Mouse (Mus musculus) heart, embryonic 15.5 days (tissue): ENCODE measurements around the gene Chad. TPM values are rescaled to one million over a fixed set of nuclear protein-coding genes. Genes with fewer than 3 reads are reported as not detected.
A peak's percentile ranks its signal among the peaks of the same experiment; 100 is the strongest.

Source experiments
- ATAC-seq: fragments of 200-750 bp; cut with Nextera tagmentation; replicated peaks from 2 replicates; pipeline ENCODE4 v1.8.0; 2017; ENCODE audit warnings: low read depth, moderate TSS enrichment; ENCODE audit not compliant: insufficient number of reproducible peaks, insufficient read depth, low FRiP score
- H3K27ac ChIP-seq: fragments of 300-500 bp; sonication (generic); 2 replicates; pipeline ENCODE4 v1.5.1; 2015; ENCODE audit warnings: mild to moderate bottlenecking, inconsistent platforms
- H3K27me3 ChIP-seq: fragments of 300-500 bp; sonication (generic); 2 replicates; pipeline ENCODE4 v1.6.1; 2015; ENCODE audit warnings: inconsistent platforms
- H3K36me3 ChIP-seq: fragments of 300-500 bp; sonication (generic); 2 replicates; pipeline ENCODE4 v1.6.1; 2015; ENCODE audit warnings: mild to moderate bottlenecking, inconsistent platforms
- H3K4me1 ChIP-seq: fragments of 300-500 bp; sonication (generic); replicated peaks from 2 replicates; pipeline ENCODE4 v1.6.1; 2015; ENCODE audit warnings: inconsistent platforms
- H3K4me2 ChIP-seq: fragments of 300-500 bp; sonication (generic); 2 replicates; pipeline ENCODE4 v1.6.1; 2015; ENCODE audit warnings: inconsistent platforms, mild to moderate bottlenecking, moderate library complexity
- H3K4me3 ChIP-seq: fragments of 300-500 bp; sonication (generic); 2 replicates; pipeline ENCODE4 v1.5.1; 2015; ENCODE audit warnings: mild to moderate bottlenecking, inconsistent platforms
- H3K9ac ChIP-seq: fragments of 300-500 bp; sonication (generic); 2 replicates; pipeline ENCODE4 v1.6.1; 2015; ENCODE audit warnings: mild to moderate bottlenecking, inconsistent platforms
- H3K9me3 ChIP-seq: fragments of 300-500 bp; sonication (generic); replicated peaks from 2 replicates; pipeline ENCODE4 v1.6.1; 2016; ENCODE audit warnings: inconsistent platforms
- WGBS: fragments of 180-500 bp; shearing (Covaris S2); methylation state at CpG from one replicate; pipeline ENCODE4 v1.1.7; 2015; ENCODE audit warnings: mixed read lengths; 5-methylcytosine and 5-hydroxymethylcytosine counted together
- polyA plus RNA-seq: library from polyadenylated mRNA; unstranded; fragments of >200 nt; fragmentation: Nextera tagmentation; extraction: Ambion mirVana; gene quantifications from 2 replicates; pipeline ENCODE4 v1.2.1, GENCODE M21; 2015

The Chad gene
- polyA plus RNA-seq: 0.57 and 1.5 TPM in 2 replicates

DNA sequence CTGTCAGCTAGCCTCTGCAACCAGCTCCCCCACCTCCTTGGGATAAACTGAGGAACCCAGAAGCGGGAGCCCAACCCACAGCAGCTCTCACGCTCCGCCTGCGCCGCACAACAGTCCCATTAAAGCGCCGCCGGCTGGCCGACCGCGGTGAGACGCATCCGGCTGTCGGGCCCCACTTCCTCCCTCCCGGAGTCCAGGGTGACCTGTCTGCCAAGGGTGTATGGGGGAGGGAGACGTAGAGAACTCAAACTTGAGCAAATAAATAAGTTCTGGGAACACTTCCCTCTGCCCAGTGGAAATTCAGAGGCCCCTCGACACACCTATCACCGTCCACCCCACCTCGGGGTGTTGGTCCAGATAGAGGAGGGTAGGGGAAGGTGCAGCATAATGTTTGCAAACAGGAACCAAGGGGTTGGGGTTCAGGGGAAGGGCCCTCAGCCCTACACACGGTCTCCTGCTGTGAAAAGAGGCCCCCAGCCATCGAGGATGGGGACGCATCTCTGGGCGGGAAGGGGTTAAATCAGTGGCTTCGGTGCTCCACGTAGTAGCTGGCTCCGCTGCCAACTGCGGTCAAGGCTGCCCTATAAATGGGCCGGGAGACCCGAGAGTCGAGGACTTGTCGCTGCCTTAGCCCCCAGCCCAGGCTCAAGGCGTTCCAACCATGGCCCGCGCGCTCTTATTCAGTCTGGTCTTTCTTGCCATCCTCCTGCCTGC lies at the start of gene Chad:
TSS of gene Chad (plus strand) at position 611 of the 714 bp plus-strand sequence.
- H3K27ac ChIP-seq: no peak within 1 kb of the TSS
- ATAC-seq: 0 out of 2 replicates have a peak, but pooled peaks have one; percentile 23
- peaks cover 20% of the 10 kb centered on the region; the same call in 1 of the 2 replicates for H3K27me3 ChIP-seq

DNA sequence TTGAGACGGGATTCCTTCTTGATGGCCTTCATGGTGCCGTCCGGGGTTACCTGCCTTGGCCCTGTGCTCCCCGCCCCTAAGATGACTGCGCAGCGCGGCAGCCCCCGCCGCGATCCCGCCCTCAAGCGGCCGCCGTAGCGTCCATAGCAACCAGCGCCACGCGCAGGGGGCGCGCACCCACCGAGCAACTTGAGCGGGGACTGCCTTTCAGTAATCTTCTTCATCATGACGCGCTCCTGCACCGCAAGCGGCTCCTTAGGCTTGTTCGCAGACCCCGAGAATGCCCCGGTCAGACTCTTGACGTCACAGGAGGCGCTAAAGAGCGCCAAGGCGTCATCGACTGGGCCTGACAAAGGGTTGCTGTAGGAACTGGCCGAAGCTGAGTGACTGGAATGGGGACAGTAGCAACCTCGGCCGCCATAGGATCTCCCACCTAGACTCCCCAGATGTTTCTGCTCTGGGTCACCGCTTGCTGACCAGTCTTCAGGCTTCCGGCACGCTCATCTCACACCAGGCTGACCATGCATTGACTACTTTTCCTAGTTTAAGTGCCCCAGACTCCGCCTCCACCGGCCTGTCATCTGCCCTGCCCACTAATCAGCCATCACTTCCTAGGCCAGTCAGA lies 43.5 kb upstream of the Chad start, which contains the start of gene Mycbpap:
TSS of gene Mycbpap (minus strand) at position 524 of the 625 bp plus-strand sequence.
- H3K4me1 ChIP-seq: peaks cover 24% of the 10 kb centered on the region
- peak; percentile 61; the same call in 1 of the 2 replicates for ATAC-seq
- H3K4me2 ChIP-seq: peak within 1 kb of the TSS; percentile 93
- H3K27ac ChIP-seq: peak within 1 kb of the TSS; percentile 50
- H3K9me3 ChIP-seq: no peaks in the 10 kb centered on the region
- no peaks in the 10 kb centered on the region for H3K36me3 ChIP-seq
- peak within 1 kb of the TSS; percentile 61 for H3K4me3 ChIP-seq
- under 1% methylated on average over 42 of the region's 42 CpGs for WGBS
- H3K9ac ChIP-seq: peak within 1 kb of the TSS; percentile 58
- no peaks in the 10 kb centered on the region for H3K27me3 ChIP-seq

More for the DNA sequence above, at the start of gene Chad:
- Histone ChIP-seq H3K4me1 (peaks cover 16% of the 10 kb centered on the region), H3K9me3 (no peaks in the 10 kb centered on the region), H3K4me3 (peak within 1 kb of the TSS; percentile 39), H3K36me3 (no peaks in the 10 kb centered on the region; the same call in 1 of the 2 replicates), H3K9ac (peak within 1 kb of the TSS; percentile 26), H3K4me2 (peak within 1 kb of the TSS; percentile 62)
- whole genome bisulfite sequencing: 4% methylated on average over 35 of the region's 35 CpGs

DNA sequence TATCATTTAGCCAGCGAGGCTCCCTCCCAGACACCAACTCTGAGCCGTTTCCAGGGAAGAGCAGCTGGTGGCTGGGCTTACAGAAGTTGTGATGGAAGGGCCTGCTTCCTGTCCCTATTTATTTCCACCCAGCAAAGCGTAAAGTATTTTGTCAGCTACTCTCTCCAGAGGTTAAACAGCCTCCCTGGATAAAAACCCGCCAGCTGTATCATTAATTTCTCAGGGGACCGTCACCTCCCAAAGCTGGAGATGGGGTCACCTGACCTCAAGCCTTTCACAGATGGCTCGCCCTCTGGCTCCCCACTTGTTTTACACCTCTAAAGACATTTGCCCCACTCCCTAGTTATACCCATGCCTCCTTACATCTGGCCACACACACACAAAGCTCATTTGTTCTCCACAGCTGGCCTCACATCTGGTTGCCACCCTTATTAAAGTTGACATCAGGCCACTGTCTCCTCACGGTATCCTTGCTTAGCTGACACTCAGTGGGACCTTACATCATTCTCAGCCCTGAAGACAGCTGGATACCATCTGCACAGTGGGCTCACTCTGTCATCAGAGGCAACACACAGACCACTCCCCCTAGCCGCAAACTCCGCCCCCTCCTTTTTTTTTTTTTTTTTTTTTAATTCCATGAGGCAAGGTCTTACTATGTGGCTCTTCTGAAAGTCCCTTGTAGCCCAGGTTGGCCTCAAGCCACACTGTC lies 38.5 kb upstream of the Chad start:
- Histone ChIP-seq H3K27me3 (no peaks in the 10 kb centered on the region), H3K9ac (no peak overlapping the region), H3K36me3 (no peaks in the 10 kb centered on the region), H3K9me3 (no peaks in the 10 kb centered on the region), H3K4me1 (peaks cover 15% of the 10 kb centered on the region), H3K4me2 (no peak overlapping the region), H3K27ac (no peak overlapping the region), H3K4me3 (no peak overlapping the region)
- no peak for ATAC-seq
- WGBS: 54% methylated on average over 9 of the region's 9 CpGs

DNA sequence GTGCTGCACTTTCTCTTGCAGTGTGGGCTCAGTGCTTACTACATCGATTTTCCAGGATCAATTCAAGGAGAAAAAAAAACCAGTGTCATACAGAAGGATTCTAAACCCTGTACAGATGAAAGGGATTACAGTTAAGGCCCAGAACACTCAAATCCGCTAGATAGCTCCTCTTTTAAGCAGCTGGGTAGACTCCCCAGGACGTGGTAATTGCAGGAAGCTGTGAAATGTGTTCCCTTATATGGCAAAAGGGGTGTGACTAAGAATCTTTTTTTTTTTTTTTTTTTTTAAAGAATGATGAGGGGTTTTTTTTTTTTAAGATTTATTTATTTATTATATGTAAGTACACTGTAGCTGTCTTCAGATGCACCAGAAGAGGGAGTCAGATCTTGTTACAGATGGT lies 36.0 kb upstream of the Chad start:
- H3K4me3 ChIP-seq: no peak overlapping the region
- 58% methylated on average over 3 of the region's 3 CpGs for WGBS
- no peaks in the 10 kb centered on the region for H3K36me3 ChIP-seq
- no peak overlapping the region for H3K9ac ChIP-seq
- H3K27me3 ChIP-seq: no peaks in the 10 kb centered on the region
- no peak overlapping the region for H3K4me2 ChIP-seq
- no peaks in the 10 kb centered on the region for H3K9me3 ChIP-seq
- ATAC-seq: no peak
- H3K4me1 ChIP-seq: no peaks in the 10 kb centered on the region; the same call in 1 of the 2 replicates
- H3K27ac ChIP-seq: no peak overlapping the region

DNA sequence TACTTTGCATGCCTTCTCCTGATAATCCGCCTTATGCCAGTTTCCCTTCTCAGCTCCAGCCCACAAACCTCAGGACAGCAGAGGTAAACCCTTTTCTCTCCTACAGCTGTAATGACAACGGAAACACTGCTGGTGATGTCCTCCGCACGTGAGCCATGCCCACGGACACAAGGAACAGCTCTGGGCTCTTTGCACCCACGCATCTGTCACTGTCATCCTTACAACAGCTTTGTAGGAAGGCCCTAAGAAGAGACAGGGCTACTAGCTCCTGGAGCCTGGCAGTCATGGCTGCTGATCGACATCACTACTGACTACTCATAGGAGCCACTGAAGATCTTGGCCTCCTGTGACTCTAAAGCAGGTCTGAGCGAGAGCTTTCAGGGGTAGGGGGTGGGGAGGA lies 31.7 kb upstream of the Chad start:
- H3K27me3 ChIP-seq: no peaks in the 10 kb centered on the region
- no peak for ATAC-seq
- H3K27ac ChIP-seq: no peak overlapping the region
- no peak overlapping the region for H3K4me2 ChIP-seq
- WGBS: 72% methylated on average over 8 of the region's 8 CpGs
- no peak overlapping the region for H3K4me3 ChIP-seq
- no peaks in the 10 kb centered on the region for H3K9me3 ChIP-seq
- H3K9ac ChIP-seq: no peak overlapping the region
- H3K4me1 ChIP-seq: no peaks in the 10 kb centered on the region
- H3K36me3 ChIP-seq: no peaks in the 10 kb centered on the region

DNA sequence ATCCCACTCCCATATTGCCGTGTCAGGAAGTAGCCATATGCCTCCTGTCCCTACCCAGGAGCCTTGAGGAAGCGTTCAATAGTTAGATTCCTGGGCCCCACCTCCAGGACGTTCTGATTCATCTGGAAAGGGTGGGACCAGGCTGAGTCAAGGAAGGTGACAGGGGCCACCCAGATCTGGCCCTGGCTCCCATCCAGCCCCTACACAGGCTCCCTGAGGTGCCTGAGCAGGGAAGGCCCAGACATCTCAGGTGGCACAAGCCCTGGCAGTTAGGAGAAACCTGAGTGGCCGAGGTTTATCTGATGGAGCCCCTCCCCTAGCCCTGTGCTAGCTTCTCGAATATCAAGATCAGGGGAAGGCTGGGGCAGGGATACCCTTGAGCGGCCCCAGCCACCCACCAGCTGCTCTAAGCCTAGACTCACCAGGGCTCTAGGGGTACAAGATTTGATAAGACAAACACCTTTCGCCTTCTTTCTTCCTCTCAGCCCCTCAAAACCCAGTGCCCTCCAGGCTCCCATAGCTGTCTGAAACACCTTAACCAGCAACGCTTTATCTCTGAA lies 26.0 kb upstream of the Chad start:
- no peaks in the 10 kb centered on the region for H3K36me3 ChIP-seq
- H3K27ac ChIP-seq: no peak overlapping the region
- peaks cover 2% of the 10 kb centered on the region for H3K4me1 ChIP-seq
- H3K9me3 ChIP-seq: no peaks in the 10 kb centered on the region
- no peak overlapping the region for H3K4me3 ChIP-seq
- no peaks in the 10 kb centered on the region for H3K27me3 ChIP-seq
- no peak overlapping the region for H3K9ac ChIP-seq
- no peak for ATAC-seq
- WGBS: 57% methylated on average over 8 of the region's 8 CpGs
- no peak overlapping the region for H3K4me2 ChIP-seq

DNA sequence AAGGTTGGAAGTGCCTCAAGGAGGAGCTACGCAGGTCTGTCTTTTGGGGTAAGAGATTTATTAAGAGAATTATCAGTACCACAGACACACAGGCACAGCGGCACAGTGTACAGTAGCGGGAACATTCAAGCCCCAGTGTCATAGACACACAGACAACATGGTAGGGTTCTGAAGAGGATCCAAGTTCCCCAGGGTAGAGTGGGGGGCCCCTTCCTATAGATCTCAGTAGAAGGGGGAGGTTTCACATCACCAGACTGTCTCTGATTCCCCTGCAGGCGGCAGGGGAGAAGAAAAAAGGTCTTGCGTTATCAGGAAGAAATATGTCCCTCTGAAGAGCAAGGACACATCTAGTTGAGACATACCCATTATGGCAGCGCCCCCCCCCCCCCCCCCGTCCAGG lies 25.1 kb upstream of the Chad start:
- no peaks in the 10 kb centered on the region for H3K9me3 ChIP-seq
- WGBS: 81% methylated on average over 7 of the region's 7 CpGs
- H3K36me3 ChIP-seq: no peaks in the 10 kb centered on the region
- H3K27me3 ChIP-seq: no peaks in the 10 kb centered on the region
- peaks cover 9% of the 10 kb centered on the region for H3K4me1 ChIP-seq
- H3K27ac ChIP-seq: no peak overlapping the region
- no peak overlapping the region for H3K9ac ChIP-seq
- no peak overlapping the region for H3K4me2 ChIP-seq
- H3K4me3 ChIP-seq: no peak overlapping the region
- ATAC-seq: no peak

DNA sequence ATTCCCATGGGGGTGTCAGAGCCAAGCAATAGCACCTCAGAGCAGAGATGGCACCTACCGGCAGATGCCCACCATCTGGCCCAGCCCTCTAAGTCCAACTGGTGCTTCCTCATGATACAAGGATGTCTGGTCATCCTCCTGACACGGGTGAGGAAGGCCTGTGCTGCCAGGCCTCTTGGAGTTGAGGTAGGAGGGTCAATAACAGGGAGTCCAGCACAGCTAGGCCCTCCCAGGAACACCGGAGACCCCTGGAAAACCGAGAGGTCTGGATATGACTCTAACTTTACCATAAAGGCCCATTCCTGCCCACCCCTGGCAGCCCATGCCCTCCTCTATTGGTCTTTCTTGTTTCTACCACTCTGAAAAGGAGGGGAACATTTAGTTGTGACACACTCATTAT lies 22.4 kb upstream of the Chad start:
- Histone ChIP-seq H3K27ac (no peak overlapping the region), H3K9me3 (no peaks in the 10 kb centered on the region), H3K36me3 (no peaks in the 10 kb centered on the region), H3K4me2 (no peak overlapping the region), H3K4me3 (no peak overlapping the region), H3K9ac (no peak overlapping the region), H3K27me3 (no peaks in the 10 kb centered on the region), H3K4me1 (peaks cover 9% of the 10 kb centered on the region)
- WGBS: 86% methylated on average over 4 of the region's 4 CpGs
- no peak for ATAC-seq

DNA sequence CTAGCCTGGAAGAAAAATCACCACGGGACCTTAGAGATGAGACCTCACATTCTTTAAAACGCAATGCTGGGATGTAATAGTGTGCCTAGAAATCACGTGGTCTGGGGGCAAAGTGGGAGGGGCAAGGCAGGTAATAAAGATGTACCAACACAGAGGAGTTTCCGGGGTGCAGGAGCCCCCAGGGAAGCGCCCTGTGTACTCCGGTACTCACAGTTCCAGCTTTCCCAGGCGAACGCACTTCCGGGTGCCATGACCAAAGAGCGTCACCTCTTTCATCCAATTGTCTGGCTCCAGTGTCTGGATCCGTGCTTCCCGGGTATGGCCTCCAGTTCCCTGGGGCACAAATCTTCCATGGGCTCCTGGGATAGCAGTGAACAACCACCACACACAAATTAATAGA lies 21.5 kb upstream of the Chad start:
- H3K4me3 ChIP-seq: no peak overlapping the region
- H3K27ac ChIP-seq: no peak overlapping the region
- WGBS: 84% methylated on average over 12 of the region's 12 CpGs
- no peaks in the 10 kb centered on the region for H3K36me3 ChIP-seq
- no peaks in the 10 kb centered on the region for H3K27me3 ChIP-seq
- H3K4me1 ChIP-seq: peaks cover 14% of the 10 kb centered on the region
- no peak for ATAC-seq
- no peak overlapping the region for H3K9ac ChIP-seq
- H3K9me3 ChIP-seq: no peaks in the 10 kb centered on the region
- H3K4me2 ChIP-seq: no peak overlapping the region

DNA sequence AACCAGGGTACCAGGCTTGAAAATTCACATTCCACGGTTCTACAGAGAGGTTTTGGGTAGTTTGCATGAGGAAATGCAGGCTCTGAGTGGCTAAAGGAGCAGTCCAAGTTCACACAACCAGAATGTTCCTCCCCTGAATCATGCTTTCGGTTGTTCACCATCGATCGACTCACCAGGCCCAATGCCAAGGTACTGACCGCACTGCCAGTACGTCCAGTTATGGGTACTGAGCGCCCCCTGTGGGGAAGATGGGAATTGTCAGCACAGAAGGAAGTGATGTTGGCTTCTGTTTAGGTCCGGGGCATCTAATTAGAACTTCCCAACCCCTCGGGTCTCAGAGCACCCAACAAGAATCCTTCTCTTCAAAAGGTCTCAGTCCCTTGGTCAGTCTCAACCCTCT lies 20.9 kb upstream of the Chad start:
- Histone ChIP-seq H3K27ac (no peak overlapping the region), H3K27me3 (no peaks in the 10 kb centered on the region), H3K4me3 (peak overlapping the region; percentile 18), H3K4me1 (peaks cover 15% of the 10 kb centered on the region), H3K9me3 (no peaks in the 10 kb centered on the region), H3K4me2 (peak overlapping the region; percentile 47), H3K36me3 (no peaks in the 10 kb centered on the region), H3K9ac (0 out of 2 replicates have a peak overlapping the region, but pooled peaks have one; percentile 4)
- WGBS: 18% methylated on average over 9 of the region's 9 CpGs
- ATAC-seq: 0 out of 2 replicates have a peak, but pooled peaks have one; percentile 21

DNA sequence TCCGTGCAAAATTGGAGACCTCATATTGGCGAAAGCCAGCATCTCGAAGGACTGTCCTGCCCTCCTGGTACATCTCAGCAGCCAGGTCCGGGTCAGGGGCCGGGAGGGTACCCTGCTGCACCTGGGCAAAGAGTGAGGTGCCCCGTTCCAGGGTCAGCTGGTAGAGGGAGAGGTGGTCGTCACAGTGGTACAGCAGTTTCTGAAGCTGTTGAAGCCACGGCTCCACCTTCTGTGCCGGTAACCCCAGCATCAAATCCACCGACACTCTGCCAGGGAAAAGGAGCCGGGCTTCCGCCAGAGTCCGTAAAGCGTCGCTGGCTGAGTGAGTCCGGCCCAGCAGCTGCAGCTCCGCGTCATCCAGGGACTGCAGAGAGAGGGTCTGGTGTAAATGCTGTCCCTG lies 20.4 kb upstream of the Chad start:
- no peak overlapping the region for H3K27ac ChIP-seq
- H3K9me3 ChIP-seq: no peaks in the 10 kb centered on the region
- peaks cover 17% of the 10 kb centered on the region for H3K4me1 ChIP-seq
- peak overlapping the region; percentile 47 for H3K4me2 ChIP-seq
- no peaks in the 10 kb centered on the region for H3K27me3 ChIP-seq
- peak overlapping the region; percentile 18 for H3K4me3 ChIP-seq
- whole genome bisulfite sequencing: 47% methylated on average over 18 of the region's 18 CpGs
- H3K9ac ChIP-seq: no peak overlapping the region
- ATAC-seq: no peak
- no peaks in the 10 kb centered on the region for H3K36me3 ChIP-seq
